Mouse (Mus musculus) urinary bladder, postnatal 36 days (tissue): ENCODE results near the gene Armc7.
"Not testable (repeated sequence)": the region's sequence is repeated elsewhere in the genome, so short reads cannot be mapped to it uniquely, and the experiment has no call there.

Source experiments
- DNase-seq, 2 experiments: peaks; one replicate each; pipeline ENCODE4 v3.0.0; 2022; ENCODE audit warnings: low spot score in 2 of 2, mixed read lengths in 1 of 2

Gene Armc7

DNA sequence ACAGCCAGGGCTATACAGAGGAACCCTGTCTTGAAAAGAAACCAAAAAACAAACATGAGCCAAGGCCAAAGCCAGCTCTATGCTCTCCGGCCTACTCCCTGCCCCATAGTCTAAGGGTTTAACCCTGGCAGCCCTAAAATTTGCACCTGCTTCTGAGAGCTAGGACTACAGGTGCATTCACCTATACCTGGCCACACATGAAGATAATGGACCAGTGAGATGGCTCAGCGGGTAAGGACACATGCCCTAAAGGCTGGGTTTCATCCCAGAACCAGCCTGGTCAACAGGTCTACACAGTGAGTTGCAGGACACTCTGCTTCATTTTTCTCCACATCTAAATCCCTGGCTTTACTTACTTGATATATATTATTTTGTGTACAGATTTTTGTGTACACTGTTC lies 46.8 kb downstream of the Armc7 start:
- DNase-seq: no peak

DNA sequence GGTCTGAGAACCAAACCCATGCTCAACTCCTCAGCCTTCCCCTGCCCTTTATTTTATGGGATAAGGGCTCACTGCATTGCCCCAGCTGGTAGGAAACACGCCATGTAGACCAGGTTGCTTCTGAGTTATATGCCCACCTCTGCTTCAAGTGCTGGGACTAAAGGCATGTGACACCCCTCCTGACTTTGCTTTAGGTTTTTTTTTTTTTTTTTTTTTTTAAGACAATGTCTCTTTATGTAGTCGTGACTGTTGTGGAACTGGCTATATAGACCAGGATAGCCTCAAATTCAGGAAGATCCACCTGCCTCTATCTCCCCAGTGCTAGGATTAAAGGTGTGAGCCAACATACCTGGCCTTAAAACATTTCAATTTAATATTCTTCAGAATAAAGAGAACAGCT lies 47.2 kb downstream of the Armc7 start:
- DNase-seq: no peak

- DNase-seq: not testable (repeated sequence)
Measured at GRCm38 (mm10) chr11:115526446-115526845, 51.0 kb downstream of the Armc7 start.

DNA sequence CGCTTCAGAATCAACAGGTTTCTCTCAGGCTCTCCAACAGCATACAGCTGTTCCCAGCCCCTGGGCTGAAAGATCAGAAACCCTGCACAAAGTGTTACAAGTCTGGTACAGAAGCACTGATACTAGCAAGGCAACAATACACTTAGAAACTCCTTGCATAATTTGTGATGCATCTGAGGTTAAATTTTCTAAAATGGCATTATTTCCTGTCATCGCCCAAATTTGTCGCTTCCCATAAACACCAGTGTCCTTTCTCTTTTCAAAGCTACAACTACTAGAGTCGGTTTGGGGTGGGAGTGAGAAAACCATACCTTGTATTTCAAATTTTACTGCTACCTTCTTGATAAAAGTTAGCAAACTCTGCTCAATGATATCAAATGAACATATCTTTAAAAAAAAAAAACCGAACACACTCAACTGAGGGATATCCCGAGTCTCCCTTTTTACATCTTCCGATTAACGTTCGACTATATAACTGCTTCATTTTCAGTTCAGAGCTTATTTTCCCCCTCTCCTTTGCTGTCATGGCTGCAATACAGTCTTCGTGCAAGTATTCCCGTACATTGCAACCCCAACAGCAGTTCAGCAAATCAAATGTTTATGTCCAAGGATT lies 59.4 kb downstream of the Armc7 start:
- no peak for DNase-seq

GRCm38 (mm10) chr11:115535401-115536037 lies 60.1 kb downstream of the Armc7 start:
- peak; percentile 41 to 45 for DNase-seq

GRCm38 (mm10) chr11:115536038-115536681 lies 60.7 kb downstream of the Armc7 start, which contains the start of gene Sumo2:
Sumo2 (minus strand) TSS chr11:115536276.
- DNase-seq: peak; percentile 98

DNA sequence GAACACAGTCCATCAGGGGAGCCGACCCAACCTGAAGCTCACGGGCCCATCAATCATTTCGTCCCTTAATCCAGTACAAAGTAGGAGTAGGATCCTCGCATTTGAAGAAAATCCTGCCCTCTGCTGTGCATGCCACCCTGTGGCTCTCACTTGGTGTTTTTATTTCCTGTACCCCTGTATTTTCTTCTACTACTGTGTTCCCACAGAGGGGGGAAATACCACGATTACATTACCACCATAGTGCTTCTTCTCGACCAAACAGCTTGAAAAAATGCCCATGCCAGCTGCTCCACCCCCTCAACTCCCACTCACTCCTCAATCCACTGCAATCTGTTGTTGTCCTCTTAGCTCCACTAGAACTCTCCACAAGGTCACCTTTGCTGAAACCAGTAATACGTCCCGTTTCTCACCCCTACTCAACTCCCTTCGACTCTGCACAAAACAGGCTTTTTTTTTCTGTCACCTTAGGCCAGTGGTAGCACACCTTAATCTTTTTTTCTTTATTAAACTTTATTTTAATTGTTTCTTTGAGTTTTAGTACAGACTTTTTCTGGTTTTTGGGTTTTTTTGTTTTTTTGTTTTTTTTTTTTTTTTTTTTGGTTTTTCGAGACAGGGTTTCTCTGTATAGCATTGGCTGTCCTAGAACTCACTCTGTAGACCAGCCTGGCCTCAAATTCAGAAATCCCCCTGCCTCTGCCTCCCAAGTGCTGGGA lies 61.5 kb downstream of the Armc7 start:
- no peak for DNase-seq

GRCm38 (mm10) chr11:115538045-115538444 lies 62.6 kb downstream of the Armc7 start:
- DNase-seq: no peak
